Mouse (Mus musculus) gastrocnemius, postnatal 36 days (tissue): ENCODE results near the gene Nit1. TPM values are rescaled to one million over a fixed set of nuclear protein-coding genes. Genes with fewer than 3 reads are reported as not detected.
"Not testable (repeated sequence)": the region's sequence is repeated elsewhere in the genome, so short reads cannot be mapped to it uniquely, and the experiment has no call there.

Experiments
- DNase-seq, 2 experiments: peaks; one replicate each; pipeline ENCODE4 v3.0.0; 2022
- intact Hi-C: fragments of 180-260 bp; cut with DNase I; formaldehyde crosslinking; loops from one replicate; pipeline ENCODE4 v1.15.1; 2025
- total RNA-seq, 2 experiments: library from RNA; stranded (reverse); gene quantifications; 2 replicates each; pipeline ENCODE4 v1.2.3; 2021

Nit1 gene
- total RNA-seq, 2 experiments from 2014 or later, result 23.2 to 23.9 TPM

DNA sequence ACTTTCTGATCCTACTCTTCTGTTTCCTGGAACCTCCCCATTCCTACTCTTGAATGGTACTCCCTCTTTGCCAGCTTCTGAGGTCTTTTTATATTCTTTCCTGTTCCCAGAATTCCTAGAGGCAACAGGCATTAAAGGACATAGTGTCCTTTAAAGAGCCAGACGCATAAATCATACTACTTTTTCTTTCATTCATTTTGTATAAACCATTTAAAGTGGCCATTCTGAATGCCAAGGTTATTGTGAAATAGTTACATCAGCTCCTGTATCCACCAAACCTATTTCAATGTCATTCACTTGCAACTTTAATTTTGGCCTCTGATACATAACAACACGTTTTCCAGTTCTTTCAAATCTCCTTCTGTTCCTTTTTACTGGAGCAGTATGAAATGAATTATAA, 36.1 kb downstream of the Nit1 start:
- intact Hi-C loops, result no loop called here
- no peak for DNase-seq

DNA sequence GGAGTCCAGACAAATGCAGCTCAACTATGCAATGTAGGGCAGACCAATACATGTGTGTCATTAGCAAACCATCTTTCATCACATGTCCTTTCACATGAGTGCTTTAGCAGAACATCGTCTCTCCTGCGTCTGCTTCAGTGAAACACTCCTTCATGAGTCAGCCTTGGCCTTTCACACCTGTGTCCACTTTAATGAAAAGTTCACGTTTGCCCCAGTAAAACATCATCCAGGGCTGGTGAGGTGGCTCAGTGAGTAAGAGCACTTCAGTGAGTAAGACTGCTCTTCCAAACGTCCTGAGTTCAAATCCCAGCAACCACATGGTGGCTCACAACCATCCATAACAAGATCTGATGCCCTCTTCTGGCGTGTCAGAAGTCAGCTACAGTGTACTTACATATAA, 39.3 kb downstream of the Nit1 start:
- DNase-seq, intact Hi-C loops: not testable (repeated sequence)

DNA sequence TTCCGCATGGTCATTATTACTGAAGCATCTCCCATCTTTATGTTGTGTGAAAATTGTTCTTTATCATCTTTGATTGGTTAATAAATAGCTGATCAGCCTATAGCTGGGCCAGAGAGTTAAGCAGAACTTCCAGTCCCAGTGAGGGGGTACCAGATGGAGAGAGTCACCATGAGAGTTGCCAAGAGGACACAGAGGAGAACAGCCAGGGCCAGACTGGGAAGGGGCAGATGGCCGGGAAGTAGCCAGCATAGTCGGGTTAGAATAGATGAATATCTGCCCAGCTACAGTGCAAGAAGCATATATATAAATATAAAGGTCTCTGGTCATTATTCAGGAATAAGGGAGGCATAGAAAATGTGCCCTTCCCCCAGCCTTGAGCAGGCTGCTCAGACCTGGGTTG, 47.2 kb downstream of the Nit1 start:
- no peak for DNase-seq
- intact Hi-C loops, result no loop called here

DNA sequence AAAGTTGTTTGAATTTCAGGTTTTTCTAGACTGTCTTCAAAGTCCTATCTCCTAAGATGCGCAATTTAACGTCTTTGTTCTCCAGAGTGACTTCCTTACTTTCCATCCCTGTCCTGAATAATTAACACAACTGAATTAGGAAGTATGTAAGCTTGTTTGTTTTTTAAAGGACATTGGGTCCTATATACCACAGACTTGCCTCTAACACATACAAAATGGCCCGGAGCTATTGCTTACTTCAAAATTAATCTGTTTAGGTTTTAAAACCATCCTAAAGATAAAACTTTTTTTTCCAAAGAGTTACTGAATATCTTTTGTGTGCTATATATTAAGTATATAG, 50.4 kb downstream of the Nit1 start:
- no peak for DNase-seq
- intact Hi-C loops, result no loop called here

DNA sequence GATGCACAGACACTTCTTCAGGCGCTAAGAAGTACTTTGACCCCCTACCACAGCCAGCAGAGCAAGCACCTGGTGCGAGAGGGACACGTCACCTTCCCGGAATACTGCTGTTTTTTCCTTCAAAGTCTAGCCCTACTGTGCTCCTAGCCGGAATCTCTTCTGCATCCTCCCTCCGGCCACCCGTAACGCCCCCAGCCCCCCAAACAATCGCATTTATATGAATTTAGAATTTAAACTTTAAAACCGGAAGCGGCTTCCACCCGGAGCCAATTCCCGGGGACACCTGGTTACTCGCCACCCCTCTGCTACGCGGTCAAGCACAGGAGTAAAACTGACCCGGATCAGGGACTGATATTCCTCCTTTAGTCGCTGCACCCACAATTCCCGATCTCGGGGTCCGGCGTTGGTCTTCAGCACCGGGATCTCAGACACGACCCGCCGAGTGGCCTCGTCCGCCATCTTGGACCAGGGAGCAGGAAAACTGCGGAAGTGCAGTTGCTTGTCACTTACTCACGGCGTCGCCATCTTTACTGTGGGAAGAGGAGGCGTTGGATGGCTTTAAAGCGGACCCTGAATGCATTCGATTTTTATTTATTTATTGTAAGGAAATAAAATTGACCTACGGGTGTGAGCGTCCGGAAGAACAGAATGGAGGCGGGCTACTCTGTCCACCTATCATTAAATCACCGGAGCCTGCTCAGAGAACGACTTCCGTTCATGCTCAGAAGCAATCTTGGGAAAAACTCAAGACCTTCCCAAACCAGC, 51.0 kb downstream of the Nit1 start, which contains the start of gene Ufc1:
Gene Ufc1 (minus strand): TSS at position 727 of the 765 bp plus-strand sequence.
- peak; percentile 60 to 86 for DNase-seq
- intact Hi-C loops, result loop anchor here (5.0 kb wide), 1 partner anchor 33 kb away; the partner anchor contains the start of gene Dedd

DNA sequence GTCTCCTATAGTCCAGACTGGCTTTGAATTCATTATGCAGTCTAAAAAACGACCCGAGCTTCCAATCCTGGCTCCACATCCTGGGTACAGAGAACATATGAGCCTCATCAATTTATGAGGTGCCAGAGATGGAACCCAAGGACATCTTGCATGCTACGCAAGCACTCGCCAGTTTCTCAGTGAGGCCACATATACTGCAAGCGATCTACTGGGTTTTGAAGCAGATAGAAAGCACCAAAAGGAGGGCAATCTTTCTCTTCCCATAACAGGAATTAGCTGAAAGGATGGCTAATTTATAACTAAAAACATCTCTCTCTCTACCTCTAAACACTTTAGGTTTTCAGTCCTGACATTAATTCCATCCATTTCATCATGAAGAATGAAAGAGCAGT, 51.5 kb downstream of the Nit1 start:
- DNase-seq, result no peak
- intact Hi-C loops, result loop anchor here (5.0 kb wide), 1 partner anchor 33 kb away; the partner anchor contains the start of gene Dedd

DNA sequence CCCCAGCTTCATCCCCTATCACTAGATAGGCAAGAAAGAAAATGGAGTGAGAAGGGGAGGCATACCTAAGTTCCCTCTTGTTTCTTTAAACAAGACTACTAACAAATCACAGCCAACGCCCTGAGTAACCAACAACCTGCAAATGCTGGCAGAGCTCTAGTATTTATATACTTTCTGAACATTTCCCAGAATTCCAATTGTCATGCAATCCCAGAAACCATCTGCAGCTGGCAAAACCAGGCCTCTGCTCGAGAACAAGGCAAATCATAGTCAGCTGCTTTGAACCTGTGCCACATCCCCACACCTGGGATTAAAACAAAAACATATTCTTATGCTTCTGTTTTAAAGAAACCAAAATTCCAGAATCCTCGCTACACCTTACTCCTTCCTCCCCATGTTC, 52.1 kb downstream of the Nit1 start:
- DNase-seq, result no peak
- intact Hi-C loops, result loop anchor here (5.0 kb wide), 1 partner anchor 34 kb away; the partner anchor contains the start of gene Dedd

DNA sequence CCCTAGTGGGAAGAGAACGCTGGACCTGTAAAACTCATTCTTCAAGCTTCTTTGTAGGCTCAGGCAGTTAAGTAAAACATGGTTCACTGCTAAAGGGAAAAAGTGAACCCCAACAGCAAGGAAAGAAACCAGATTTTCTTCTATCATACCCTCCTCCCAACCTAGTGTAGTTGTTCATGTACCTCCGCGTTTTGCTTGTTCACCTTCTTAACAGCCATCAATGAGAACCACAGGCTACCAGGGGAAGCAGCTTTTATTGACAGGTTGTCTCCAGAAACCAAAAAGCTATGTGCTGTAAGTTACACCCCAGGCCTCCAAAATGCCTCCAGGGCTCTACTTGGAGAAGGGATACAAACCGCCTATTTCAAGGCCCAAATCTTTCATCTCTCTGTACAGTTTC, 57.1 kb downstream of the Nit1 start:
- DNase-seq, result no peak
- intact Hi-C loops, result loop anchor here (10.0 kb wide), 1 partner anchor 174 kb away; the partner anchor contains the start of gene Cfap126

Other genes starting within 250 kb of the Nit1 start
- under 1 TPM; 0.54 to 0.91 TPM for gene Cfap126, start 231.7 kb downstream of the Nit1 start, total RNA-seq
- 100 to 1,000 TPM; 691 to 738 TPM for gene Sdhc, start 195.0 kb downstream of the Nit1 start, total RNA-seq
- 100 to 1,000 TPM in 1 of 2 experiments, 10 to 100 TPM in 1; 33.1 to 105 TPM for gene Mpz, start 194.9 kb downstream of the Nit1 start, total RNA-seq
- 10 to 100 TPM; 48.8 to 49.5 TPM for gene Pcp4l1, start 149.4 kb downstream of the Nit1 start, total RNA-seq
- gene Nr1i3, start 131.7 kb downstream of the Nit1 start, total RNA-seq, result not detected
- gene Tomm40l, start 123.1 kb downstream of the Nit1 start, total RNA-seq, result 10 to 100 TPM; 52.0 to 54.8 TPM
- 1 to 10 TPM in 1 of 2 experiments, not detected in 1; 1.7 TPM for gene Apoa2, start 120.6 kb downstream of the Nit1 start, total RNA-seq
- 1 to 10 TPM; 2.5 to 4.9 TPM for gene Fcer1g, start 111.3 kb downstream of the Nit1 start, total RNA-seq
- gene Adamts4, start 95.2 kb downstream of the Nit1 start, total RNA-seq, result under 1 TPM; 0.28 to 0.54 TPM
- gene Ndufs2, start 94.3 kb downstream of the Nit1 start, total RNA-seq, result 100 to 1,000 TPM; 874 to 989 TPM
- 10 to 100 TPM in 1 of 2 experiments, 1 to 10 TPM in 1; 9.6 to 10.5 TPM for gene B4galt3, start 75.3 kb downstream of the Nit1 start, total RNA-seq
- 1 to 10 TPM; 8.7 TPM for gene Ppox, start 64.5 kb downstream of the Nit1 start, total RNA-seq
- gene Usp21, start 57.7 kb downstream of the Nit1 start, total RNA-seq, result 10 to 100 TPM; 13.5 to 13.8 TPM
- gene Ufc1, start 50.6 kb downstream of the Nit1 start, total RNA-seq, result 10 to 100 TPM; 80.9 to 82.2 TPM
- 10 to 100 TPM; 26.6 to 31.1 TPM for gene Dedd, start 16.5 kb downstream of the Nit1 start, total RNA-seq
- 10 to 100 TPM; 85.7 to 91.7 TPM for gene Pfdn2, start within 50 bp of the Nit1 start, total RNA-seq
- gene Klhdc9, start 15.2 kb upstream of the Nit1 start, total RNA-seq, result not detected
- gene Nectin4, start 24.5 kb upstream of the Nit1 start, total RNA-seq, result under 1 TPM in 1 of 2 experiments, not detected in 1; 0.07 TPM
- under 1 TPM; 0.94 to 0.99 TPM for gene Arhgap30, start 43.3 kb upstream of the Nit1 start, total RNA-seq
- gene Usf1, start 65.7 kb upstream of the Nit1 start, total RNA-seq, result 10 to 100 TPM; 25.7 to 27.7 TPM
- gene Tstd1, start 73.2 kb upstream of the Nit1 start, total RNA-seq, result under 1 TPM in 1 of 2 experiments, not detected in 1; 0.69 TPM
- gene F11r, start 91.9 kb upstream of the Nit1 start, total RNA-seq, result 1 to 10 TPM; 4.9 to 5.4 TPM
- gene Alyref2, start 157.8 kb upstream of the Nit1 start, total RNA-seq, result 1 to 10 TPM in 1 of 2 experiments, under 1 TPM in 1; 0.79 to 1.2 TPM
- gene Itln1, start 189.6 kb upstream of the Nit1 start, total RNA-seq, result not detected
- not detected for gene Cd244a, start 213.5 kb upstream of the Nit1 start, total RNA-seq